Mouse (Mus musculus): ENCODE results near the gene 5330417C22Rik.

5330417C22Rik gene

GRCm38 (mm10) chr3:108413634-108414360 lies 122.5 kb downstream of the 5330417C22Rik start:
- DNase-seq (ENCODE audit: low spot score in 2 of 2): peak in 1 of 2 experiments; percentile 14

- peak in 1 of 2 experiments; percentile 15 for DNase-seq (ENCODE audit: low spot score in 2 of 2)
Observed at GRCm38 (mm10) chr3:108411754-108412121, 124.6 kb downstream of the 5330417C22Rik start.

DNA sequence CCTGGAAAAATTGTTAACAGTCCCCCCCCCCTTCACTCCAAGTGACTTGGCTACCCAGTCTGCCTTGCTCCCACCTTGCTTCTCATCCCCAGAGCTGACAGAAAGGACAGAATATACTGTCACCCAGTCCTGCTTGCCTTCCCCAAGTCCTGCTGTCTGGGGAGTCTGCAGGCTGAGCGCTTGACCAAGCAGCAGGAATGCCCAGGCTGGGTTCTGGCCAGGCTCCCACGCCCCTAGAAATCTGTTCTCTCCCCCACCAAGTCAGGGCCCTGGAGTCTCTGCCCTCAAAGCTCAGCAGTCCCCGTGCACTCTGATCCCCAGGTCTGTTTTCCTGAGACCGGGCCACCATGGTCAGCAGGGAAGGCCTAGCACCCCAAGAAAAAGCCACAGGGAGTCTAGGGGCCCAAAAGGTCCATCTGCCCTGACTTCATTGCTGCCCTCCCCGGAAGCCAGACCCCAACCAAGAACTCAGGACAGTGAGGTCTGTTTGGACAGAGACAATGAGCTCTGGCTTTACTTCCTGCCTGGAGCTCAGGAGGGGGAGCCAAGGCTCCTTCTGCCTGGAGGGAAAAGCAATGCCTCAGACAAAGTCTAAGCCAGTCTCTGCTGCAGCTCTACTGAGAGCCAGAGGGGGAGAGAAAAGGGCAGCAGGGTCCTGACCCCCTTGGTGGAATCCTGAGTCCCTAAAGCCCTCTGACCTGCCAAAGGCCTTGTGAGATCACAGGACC lies 125.1 kb downstream of the 5330417C22Rik start:
- DNase-seq (ENCODE audit: low spot score in 2 of 2): no peak

GRCm38 (mm10) chr3:108410359-108410714 lies 126.0 kb downstream of the 5330417C22Rik start:
- no peak for DNase-seq (ENCODE audit: low spot score in 2 of 2)

- DNase-seq (ENCODE audit: low spot score in 2 of 2): no peak
Observed at GRCm38 (mm10) chr3:108409656-108410358, 126.5 kb downstream of the 5330417C22Rik start.

DNA sequence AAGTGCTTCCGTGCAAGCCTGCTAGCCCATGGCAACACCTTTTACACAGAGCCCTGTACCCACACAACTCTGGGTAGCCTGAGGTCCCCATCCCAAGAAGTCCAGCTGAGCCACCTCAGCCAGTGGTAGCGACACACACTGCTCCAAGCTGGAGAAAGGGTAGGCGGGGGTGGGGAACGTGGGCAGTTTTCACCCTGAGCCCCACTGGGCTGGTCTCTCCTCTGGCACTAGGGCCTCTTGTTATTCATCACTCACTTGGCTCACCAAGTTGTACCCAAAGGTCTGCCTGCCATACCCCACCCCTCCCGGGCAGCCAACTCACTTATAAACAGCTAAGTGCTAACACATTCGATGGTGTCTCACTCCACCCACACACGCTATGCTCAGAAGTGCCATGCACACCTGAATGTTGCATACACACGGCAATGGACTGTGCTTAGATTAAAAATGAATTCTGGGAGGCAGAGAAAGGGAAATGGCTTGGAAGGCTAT lies 127.8 kb downstream of the 5330417C22Rik start:
- DNase-seq (ENCODE audit: low spot score in 2 of 2): no peak

DNA sequence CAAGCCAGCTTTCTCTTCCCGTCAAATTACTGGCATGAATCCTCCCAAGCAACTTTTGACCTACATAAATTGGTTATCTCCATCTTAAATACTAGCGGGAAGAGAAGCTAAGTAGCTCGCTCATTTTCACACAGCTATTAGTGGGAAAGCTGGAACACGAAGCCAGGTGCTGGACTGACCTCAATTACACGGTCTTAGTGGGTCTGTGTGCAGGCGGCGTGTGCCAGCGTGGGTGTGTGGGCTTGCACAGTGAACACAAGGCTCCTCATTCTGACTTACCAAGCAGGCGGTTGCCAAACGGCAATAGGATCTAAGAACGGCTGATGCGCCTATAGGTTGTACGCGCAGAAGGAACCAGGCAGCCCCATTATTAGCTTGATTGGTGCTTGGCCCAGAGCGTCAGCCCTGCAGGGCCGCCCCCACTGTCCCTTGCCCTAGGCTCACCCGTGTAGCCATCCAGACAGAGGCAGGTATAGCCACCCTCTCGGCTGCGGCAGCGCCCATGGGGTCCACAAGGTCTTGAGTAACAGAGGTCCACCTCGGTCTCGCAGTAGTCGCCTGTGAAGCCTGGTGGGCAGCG lies 129.9 kb downstream of the 5330417C22Rik start:
- DNase-seq (ENCODE audit: low spot score in 2 of 2): no peak
